Mouse (Mus musculus) B cell, adult 67 days (primary cell): ENCODE measurements around the gene Fam221b. TPM values are rescaled to one million over a fixed set of nuclear protein-coding genes. Genes with fewer than 3 reads are reported as not detected.

Experiments
- total RNA-seq, 2 experiments: library from RNA; stranded (reverse); gene quantifications; 4 replicates each; pipeline ENCODE4 v1.2.4; 2023

Fam221b gene
- total RNA-seq = under 1 TPM in 1 of 2 experiments, not detected in 1; 0.15 TPM

GRCm38 (mm10) chr4:43668782-43669427 lies at the start of gene Fam221b, which contains the start of gene Tmem8b:
TSS of gene Fam221b (minus strand) at chr4:43669145.
TSS of gene Tmem8b (plus strand) at chr4:43668971.

GRCm38 (mm10) chr4:43709869-43710268 lies 40.9 kb upstream of the Fam221b start, which contains the start of gene Olfr71:
TSS of gene Olfr71 (minus strand) at chr4:43710255.

DNA sequence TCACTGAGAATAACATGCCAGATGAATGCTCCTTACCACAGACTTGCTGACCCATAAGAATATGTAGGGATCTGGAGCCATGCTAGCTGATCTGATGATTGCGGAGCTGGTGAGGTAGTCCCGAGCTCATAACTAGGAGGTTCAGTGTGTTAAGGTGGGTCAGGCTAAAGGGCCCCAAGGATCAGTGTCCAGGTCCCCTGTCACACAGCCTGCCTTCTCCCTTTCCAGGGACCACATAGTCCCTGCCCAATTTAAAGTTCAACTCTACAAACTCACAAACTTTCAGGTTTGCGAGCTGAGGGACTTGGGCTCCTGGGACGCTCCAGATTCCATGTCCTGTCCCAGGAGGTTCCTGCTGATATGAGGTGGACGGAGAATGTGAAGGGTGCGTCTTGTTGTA lies 31.8 kb upstream of the Fam221b start, which contains the start of gene Olfr70:
TSS of gene Olfr70 (minus strand) at position 101 of the 400 bp plus-strand sequence.

DNA sequence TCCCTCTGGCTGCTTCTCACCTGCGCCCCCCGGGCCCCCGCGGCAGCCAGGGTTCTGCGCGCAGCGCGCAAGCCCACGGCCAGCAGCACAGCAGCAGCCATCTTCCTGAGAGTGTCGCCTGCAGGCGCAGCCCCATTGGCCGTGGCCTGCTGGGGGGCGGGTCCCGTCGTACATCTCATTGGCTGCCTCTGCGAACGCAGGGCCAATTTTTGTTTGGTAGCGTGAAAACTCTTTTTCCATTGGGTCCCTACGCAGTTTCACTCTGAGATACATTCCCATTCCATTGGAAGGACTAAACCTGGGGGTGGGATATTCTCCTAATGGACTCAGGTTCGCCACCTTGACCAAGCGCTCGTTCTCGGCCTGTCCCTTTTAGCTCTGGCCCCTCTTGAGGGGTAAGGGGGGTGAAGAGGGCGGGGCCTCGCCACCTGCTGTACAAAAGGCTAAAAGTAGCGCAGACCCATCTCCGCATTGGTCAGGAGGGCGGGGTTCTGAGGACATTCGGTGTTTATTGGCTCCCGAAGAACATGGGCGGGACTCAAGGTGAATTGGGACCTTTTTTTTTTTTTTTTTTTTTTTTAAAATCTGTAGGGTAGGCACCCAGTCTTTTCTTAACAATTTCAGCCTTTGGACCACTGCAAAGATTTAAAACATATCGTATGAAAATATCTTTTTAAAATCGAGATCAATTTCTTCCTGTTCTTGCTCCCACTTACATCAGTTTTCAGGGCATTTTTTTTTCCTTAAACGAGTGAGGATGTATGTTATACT lies 12.4 kb downstream of the Fam221b start, which contains the start of gene Hint2:
TSS of gene Hint2 (minus strand) at position 128 of the 771 bp plus-strand sequence.

DNA sequence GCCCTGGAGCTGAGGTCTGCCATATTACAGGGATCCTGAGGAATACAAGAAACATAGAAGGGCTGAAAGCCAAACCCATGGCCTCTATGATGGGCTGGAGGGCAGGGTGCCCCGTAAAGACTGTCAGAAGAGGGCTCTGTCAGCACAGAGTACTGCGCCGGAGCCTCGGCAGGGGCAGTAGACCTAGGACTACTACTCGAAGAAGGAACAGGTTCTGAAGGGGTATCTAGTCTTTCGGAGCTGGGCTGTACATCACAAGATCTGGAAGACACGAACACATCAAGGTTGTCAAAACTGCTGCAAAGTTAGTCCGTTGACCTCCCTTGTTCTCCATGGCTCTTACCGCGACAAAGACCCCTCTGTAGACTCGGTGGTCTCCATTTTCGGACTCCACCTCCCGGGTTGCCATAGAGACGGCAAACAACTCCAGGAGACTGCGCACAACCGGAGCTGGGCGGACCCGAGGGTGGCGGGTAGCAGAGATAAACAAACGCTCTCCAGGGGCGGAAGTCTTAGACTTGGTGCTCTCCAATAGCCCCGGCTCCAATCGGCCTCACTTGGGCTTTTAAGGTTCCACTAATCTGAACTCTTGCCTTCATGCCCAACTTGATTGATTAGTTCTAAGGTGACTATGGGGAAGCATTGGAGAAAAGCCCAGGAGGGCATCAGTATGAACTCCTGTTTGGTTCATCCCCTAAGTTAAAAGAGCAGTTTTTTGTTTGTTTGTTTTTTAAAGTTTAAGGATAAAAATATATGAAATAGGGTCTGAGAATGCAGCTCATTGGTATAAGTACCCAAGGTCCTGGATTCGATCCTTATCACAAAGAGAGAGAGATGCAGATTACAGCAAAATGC lies 15.6 kb downstream of the Fam221b start, which contains the start of gene Spag8:
TSS of gene Spag8 (minus strand) at position 434 of the 855 bp plus-strand sequence.

GRCm38 (mm10) chr4:43631046-43631955 lies 37.6 kb downstream of the Fam221b start, which contains the start of gene Npr2:
TSS of gene Npr2 (plus strand) at chr4:43631935.

Other genes with a start within 250 kb of the Fam221b start
- gene Fam166b, start 240.0 kb downstream of the Fam221b start, total RNA-seq = not detected
- gene Tesk1, start 227.2 kb downstream of the Fam221b start, total RNA-seq = 10 to 100 TPM; 71.2 to 74.1 TPM
- 100 to 1,000 TPM; 512 to 548 TPM for gene Cd72, start 214.5 kb downstream of the Fam221b start, total RNA-seq
- gene Sit1, start 185.4 kb downstream of the Fam221b start, total RNA-seq = 10 to 100 TPM; 10.3 to 18.2 TPM
- 10 to 100 TPM; 27.5 to 31.2 TPM for gene Ccdc107, start 176.2 kb downstream of the Fam221b start, total RNA-seq
- 1 to 10 TPM; 1.5 to 2.7 TPM for gene Arhgef39, start 169.4 kb downstream of the Fam221b start, total RNA-seq
- under 1 TPM; 0.32 to 0.86 TPM for gene Car9, start 162.2 kb downstream of the Fam221b start, total RNA-seq
- not detected for gene Tpm2, start 145.4 kb downstream of the Fam221b start, total RNA-seq
- gene Creb3, start 106.8 kb downstream of the Fam221b start, total RNA-seq = 10 to 100 TPM; 68.9 to 74.4 TPM
- gene Tln1, start 106.5 kb downstream of the Fam221b start, total RNA-seq = 100 to 1,000 TPM; 274 to 317 TPM
- gene Rgp1, start 90.4 kb downstream of the Fam221b start, total RNA-seq = 10 to 100 TPM; 55.0 to 64.4 TPM
- gene Gba2, start 90.3 kb downstream of the Fam221b start, total RNA-seq = 10 to 100 TPM; 43.2 to 50.3 TPM
- gene Msmp, start 84.7 kb downstream of the Fam221b start, total RNA-seq = not detected
- 1 to 10 TPM; 1.4 to 4.2 TPM for gene Npr2, start 37.2 kb downstream of the Fam221b start, total RNA-seq
- under 1 TPM in 1 of 2 experiments, not detected in 1; 0.52 TPM for gene Spag8, start 15.6 kb downstream of the Fam221b start, total RNA-seq
- 10 to 100 TPM; 21.1 to 23.2 TPM for gene Hint2, start 12.7 kb downstream of the Fam221b start, total RNA-seq
- 1 to 10 TPM; 3.4 to 5.9 TPM for gene Tmem8b, start 174 bp downstream of the Fam221b start, total RNA-seq
- gene Olfr70, start 31.7 kb upstream of the Fam221b start, total RNA-seq = not detected
- not detected for gene Olfr71, start 41.1 kb upstream of the Fam221b start, total RNA-seq
- gene Hrct1, start 58.0 kb upstream of the Fam221b start, total RNA-seq = not detected
- not detected for gene Spaar, start 60.9 kb upstream of the Fam221b start, total RNA-seq
- gene Olfr159, start 101.9 kb upstream of the Fam221b start, total RNA-seq = not detected
- not detected for gene Olfr156, start 154.8 kb upstream of the Fam221b start, total RNA-seq
- not detected for gene Olfr157, start 171.1 kb upstream of the Fam221b start, total RNA-seq
- not detected for gene Olfr155, start 182.4 kb upstream of the Fam221b start, total RNA-seq
- gene Reck, start 206.4 kb upstream of the Fam221b start, total RNA-seq = under 1 TPM; 0.38 to 0.56 TPM